Mouse (Mus musculus) forebrain, embryonic 14.5 days (tissue): ENCODE measurements around the gene Gsc. TPM values are rescaled to one million over a fixed set of nuclear protein-coding genes. Genes with fewer than 3 reads are reported as not detected.

Source experiments
- ATAC-seq: fragments of 200-750 bp; cut with Nextera tagmentation; 2 replicates; pipeline ENCODE4 v1.8.0; 2017; ENCODE audit warnings: mild to moderate bottlenecking, moderate library complexity
- DNase-seq: peaks from one replicate; pipeline ENCODE4 v3.0.0-alpha.2; 2015; ENCODE audit warnings: low spot score
- H3K27ac ChIP-seq: fragments of 300-500 bp; sonication (generic); 2 replicates; pipeline ENCODE4 v1.5.1; 2014; ENCODE audit warnings: low read depth, mild to moderate bottlenecking, control low read depth, low read length, moderate library complexity
- H3K27me3 ChIP-seq: fragments of 300-500 bp; sonication (generic); replicated peaks from 2 replicates; pipeline ENCODE4 v1.6.1; 2014; ENCODE audit warnings: low read length, control low read depth, mixed read lengths; ENCODE audit not compliant: control insufficient read depth, insufficient read depth
- H3K36me3 ChIP-seq: fragments of 300-500 bp; sonication (generic); 2 replicates; pipeline ENCODE4 v1.6.1; 2014; ENCODE audit warnings: low read length, control low read depth; ENCODE audit not compliant: control insufficient read depth, insufficient read depth
- H3K4me1 ChIP-seq: fragments of 300-500 bp; sonication (generic); 2 replicates; pipeline ENCODE4 v1.6.1; 2014; ENCODE audit warnings: antibody characterized with exemption, low read length, control low read depth; ENCODE audit not compliant: control insufficient read depth, insufficient read depth
- H3K4me2 ChIP-seq: fragments of 300-500 bp; sonication (generic); 2 replicates; pipeline ENCODE4 v1.6.1; 2014; ENCODE audit warnings: mild to moderate bottlenecking, control low read depth, low read length
- H3K4me3 ChIP-seq: fragments of 300-500 bp; sonication (generic); 2 replicates; pipeline ENCODE4 v1.5.1; 2014; ENCODE audit warnings: low read depth, low read length, control low read depth
- H3K9ac ChIP-seq: fragments of 300-500 bp; sonication (generic); 2 replicates; pipeline ENCODE4 v1.6.1; 2014; ENCODE audit warnings: mild to moderate bottlenecking, low read length, control low read depth, moderate library complexity
- H3K9me3 ChIP-seq: fragments of 300-500 bp; sonication (generic); replicated peaks from 2 replicates; pipeline ENCODE4 v1.6.1; 2016; ENCODE audit warnings: low read length, control low read depth, mixed read lengths; ENCODE audit not compliant: control insufficient read depth
- WGBS: fragments of 180-500 bp; shearing (Covaris S2); extraction: QIAGEN DNeasy Blood & Tissue Kit; methylation state at CpG from one replicate; pipeline ENCODE4 v1.1.7; 2014; 5-methylcytosine and 5-hydroxymethylcytosine counted together
- polyA plus RNA-seq: library from polyadenylated mRNA; unstranded; fragments of >200 nt; fragmentation: Nextera tagmentation; extraction: Ambion mirVana; gene quantifications from 2 replicates; pipeline ENCODE4 v1.2.1, GENCODE M21; 2014

Gsc gene
- polyA plus RNA-seq, 1 experiment from 2014 or later = 0.50 TPM

DNA sequence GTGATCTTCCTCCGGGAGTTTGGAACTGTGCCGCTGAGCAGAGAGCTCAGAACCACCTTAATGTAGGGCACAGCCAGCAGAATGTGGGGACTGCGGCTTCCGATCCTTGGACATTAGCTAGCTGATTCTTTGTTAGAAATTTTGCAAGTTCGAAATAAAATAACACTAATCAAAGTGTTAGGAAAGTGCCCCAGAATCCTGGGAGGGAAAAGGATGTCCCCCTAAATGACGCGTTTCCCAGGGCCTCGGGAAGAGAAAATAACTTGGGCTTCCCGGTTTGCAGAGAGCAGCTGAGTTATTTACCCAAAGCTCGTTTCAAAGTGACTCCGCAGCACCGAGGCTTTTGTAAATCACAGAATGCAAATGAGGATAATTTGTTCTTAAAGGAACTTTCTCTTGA, 3.9 kb upstream of the Gsc start:
- Histone ChIP-seq H3K9me3 (no peaks in the 10 kb centered on the region), H3K9ac (no peak overlapping the region), H3K27ac (no peak overlapping the region), H3K4me2 (no peak overlapping the region), H3K27me3 (peaks cover 63% of the 10 kb centered on the region), H3K4me1 (peaks cover 8% of the 10 kb centered on the region), H3K4me3 (no peak overlapping the region), H3K36me3 (no peaks in the 10 kb centered on the region)
- 1% methylated on average over 12 of the region's 12 CpGs for WGBS
- ATAC-seq (no peak), DNase-seq (peak; percentile 17)

DNA sequence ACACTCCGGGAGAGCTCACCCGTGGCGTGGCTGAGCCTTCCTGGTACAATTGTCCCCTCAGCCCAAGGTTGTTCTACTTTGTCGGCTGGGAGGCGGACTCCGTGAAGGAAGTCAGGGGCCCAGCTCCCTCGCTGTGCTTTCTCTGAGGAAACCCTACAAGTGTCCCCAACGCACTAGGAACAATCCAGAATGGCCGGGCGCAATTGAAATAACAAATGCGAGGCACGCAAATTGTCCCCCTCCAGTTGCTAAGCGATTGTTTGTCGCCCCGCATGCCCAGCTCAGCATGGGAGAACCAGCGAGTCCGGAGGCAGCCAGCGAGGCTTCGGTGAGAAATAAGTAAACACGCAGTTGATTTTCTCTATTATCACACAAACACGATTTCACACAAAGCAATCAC, 2.8 kb upstream of the Gsc start:
- H3K9ac ChIP-seq = no peak overlapping the region
- peak; percentile 33 for DNase-seq
- H3K27me3 ChIP-seq = peaks cover 69% of the 10 kb centered on the region
- WGBS = under 1% methylated on average over 21 of the region's 21 CpGs
- no peaks in the 10 kb centered on the region for H3K9me3 ChIP-seq
- ATAC-seq = no peak
- peaks cover 12% of the 10 kb centered on the region for H3K4me1 ChIP-seq
- no peak overlapping the region for H3K4me3 ChIP-seq
- no peaks in the 10 kb centered on the region for H3K36me3 ChIP-seq
- no peak overlapping the region for H3K27ac ChIP-seq
- H3K4me2 ChIP-seq = no peak overlapping the region

DNA sequence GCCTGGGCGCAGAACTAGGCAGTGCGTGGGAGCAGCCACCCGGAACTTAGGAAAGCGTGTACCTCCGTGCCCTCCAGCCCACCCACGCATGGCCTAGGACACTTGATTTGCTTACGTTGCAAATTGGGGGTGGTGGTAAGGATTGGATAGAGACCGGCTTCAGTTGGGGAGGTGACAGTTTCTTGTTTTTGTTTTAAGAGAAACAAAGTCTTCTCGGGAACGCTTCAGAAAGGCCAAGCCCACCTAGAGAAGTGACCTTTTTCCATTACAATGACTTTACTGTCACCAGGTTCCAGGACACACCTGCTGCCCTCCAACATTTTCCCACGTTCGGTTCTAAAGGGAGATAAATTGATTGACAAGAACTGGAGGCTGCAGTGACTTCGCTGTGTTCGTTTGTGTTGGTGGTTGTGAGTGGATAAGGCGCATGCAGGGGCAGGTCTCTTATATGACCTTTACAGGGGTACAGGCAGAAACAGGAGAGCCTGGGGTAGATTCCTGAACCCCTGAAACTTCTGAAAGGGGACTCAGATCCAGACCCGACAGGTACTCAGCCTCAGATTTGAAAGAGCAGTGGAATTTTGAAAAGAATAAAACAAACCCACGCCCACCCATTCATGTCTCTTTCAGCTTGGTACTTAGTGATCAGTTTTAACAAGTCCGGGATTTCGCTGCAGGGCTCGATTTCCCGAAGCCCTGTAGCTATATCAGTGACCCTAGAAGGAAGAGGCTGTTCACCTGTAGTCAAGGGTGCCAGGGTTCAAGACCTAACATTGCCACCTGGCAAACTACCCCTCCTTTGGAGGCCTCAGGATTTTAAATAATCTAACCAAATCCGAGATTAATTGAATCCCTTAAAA, 2.0 kb upstream of the Gsc start:
- no peaks in the 10 kb centered on the region for H3K36me3 ChIP-seq
- H3K4me2 ChIP-seq = no peak overlapping the region
- H3K27me3 ChIP-seq = peaks cover 73% of the 10 kb centered on the region
- no peaks in the 10 kb centered on the region for H3K9me3 ChIP-seq
- peaks cover 12% of the 10 kb centered on the region for H3K4me1 ChIP-seq
- DNase-seq (no peak), ATAC-seq (no peak)
- H3K27ac ChIP-seq = no peak overlapping the region
- WGBS = under 1% methylated on average over 22 of the region's 22 CpGs
- H3K9ac ChIP-seq = no peak overlapping the region
- no peak overlapping the region for H3K4me3 ChIP-seq

DNA sequence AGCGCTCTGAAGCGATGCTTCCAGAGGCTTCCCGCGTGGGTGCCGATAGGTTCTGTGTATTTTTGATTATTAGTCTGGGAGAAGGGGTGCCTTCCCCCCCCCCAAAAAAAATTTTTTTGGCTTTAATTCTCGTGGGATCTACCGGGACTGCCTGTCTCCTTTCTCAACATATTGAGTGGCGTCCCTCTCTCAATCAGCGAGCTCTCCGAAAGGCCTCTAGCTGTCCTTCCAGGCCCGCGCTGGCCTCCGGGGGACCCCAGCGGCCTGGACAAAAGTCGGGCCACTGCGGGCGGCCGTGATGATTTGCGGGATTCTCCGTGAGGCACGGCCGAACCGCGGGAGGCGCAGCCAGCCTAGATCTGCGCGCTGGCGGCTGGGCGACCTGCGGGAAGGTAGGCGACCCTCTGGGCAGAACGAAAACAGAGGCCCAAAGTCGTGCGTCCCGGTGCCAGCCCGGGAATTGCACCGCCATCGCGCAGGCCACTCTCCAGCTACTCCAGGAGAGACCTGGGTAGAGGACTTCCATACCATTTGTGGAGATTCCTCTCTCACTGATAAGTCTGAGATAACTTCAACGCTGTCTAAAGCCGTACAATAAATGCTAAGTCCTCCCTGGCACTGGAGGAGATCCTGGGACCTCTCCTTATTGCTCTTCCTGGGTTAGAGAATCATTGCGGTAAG, 1.2 kb upstream of the Gsc start:
- H3K27me3 ChIP-seq = peaks cover 72% of the 10 kb centered on the region
- ATAC-seq (no peak), DNase-seq (peak; percentile 13)

DNA sequence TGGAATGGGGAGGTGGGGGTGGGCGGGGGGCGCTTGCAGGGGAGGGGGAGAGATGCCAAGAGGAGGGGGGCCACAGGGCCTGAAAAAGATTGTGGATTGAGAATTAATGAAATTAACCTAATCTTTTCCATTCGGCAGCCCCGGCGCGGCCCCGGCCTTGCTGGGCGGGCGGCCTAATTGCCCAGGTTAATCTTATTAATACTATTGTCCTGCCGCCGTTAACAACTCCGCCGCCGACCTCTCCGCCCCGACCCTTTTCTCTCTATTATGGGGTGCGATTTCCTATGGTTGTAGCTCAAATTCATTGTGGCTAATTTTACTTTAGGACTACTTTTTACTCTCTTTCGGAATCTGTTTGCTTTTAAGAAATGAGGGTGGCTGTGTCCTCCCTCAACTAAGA, 362 bp upstream of the Gsc start:
- Histone ChIP-seq H3K4me2 (peak overlapping the region; percentile 72), H3K27ac (no peak overlapping the region), H3K9ac (no peak overlapping the region), H3K4me3 (peak overlapping the region; percentile 43), H3K27me3 (peaks cover 75% of the 10 kb centered on the region), H3K36me3 (no peaks in the 10 kb centered on the region), H3K9me3 (no peaks in the 10 kb centered on the region), H3K4me1 (peaks cover 12% of the 10 kb centered on the region)
- ATAC-seq (no peak), DNase-seq (no peak)
- WGBS = under 1% methylated on average over 17 of the region's 18 CpGs

More for the DNA sequence above, 1.2 kb upstream of the Gsc start:
- Histone ChIP-seq H3K9ac (no peak overlapping the region), H3K4me3 (no peak overlapping the region), H3K9me3 (no peaks in the 10 kb centered on the region), H3K27ac (no peak overlapping the region), H3K36me3 (no peaks in the 10 kb centered on the region), H3K4me1 (peaks cover 12% of the 10 kb centered on the region), H3K4me2 (no peak overlapping the region)
- WGBS = under 1% methylated on average over 42 of the region's 42 CpGs

DNA sequence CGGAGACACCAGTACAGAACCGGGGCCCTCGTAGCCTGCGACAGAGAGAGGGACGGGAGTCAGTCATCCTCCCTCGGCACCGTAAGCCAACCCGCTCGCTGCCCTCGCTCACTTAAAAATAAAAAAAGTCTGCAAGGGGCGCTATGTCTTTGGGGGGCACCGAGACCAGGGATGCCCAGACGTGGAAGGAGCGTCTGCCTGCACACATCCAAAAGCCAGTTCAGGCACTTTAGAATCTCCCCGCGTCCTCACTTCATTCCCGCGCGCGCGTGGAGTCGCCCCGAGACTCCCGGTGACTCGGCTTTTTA, 958 bp downstream of the Gsc start:
- H3K4me2 ChIP-seq = peak overlapping the region; percentile 72
- ATAC-seq = no peak
- peaks cover 12% of the 10 kb centered on the region for H3K4me1 ChIP-seq
- no peaks in the 10 kb centered on the region for H3K36me3 ChIP-seq
- DNase-seq = no peak
- no peak overlapping the region for H3K27ac ChIP-seq
- WGBS = under 1% methylated on average over 25 of the region's 25 CpGs
- H3K27me3 ChIP-seq = peaks cover 76% of the 10 kb centered on the region
- H3K9me3 ChIP-seq = no peaks in the 10 kb centered on the region
- H3K4me3 ChIP-seq = peak overlapping the region; percentile 43; the same call in 1 of the 2 replicates
- no peak overlapping the region for H3K9ac ChIP-seq

DNA sequence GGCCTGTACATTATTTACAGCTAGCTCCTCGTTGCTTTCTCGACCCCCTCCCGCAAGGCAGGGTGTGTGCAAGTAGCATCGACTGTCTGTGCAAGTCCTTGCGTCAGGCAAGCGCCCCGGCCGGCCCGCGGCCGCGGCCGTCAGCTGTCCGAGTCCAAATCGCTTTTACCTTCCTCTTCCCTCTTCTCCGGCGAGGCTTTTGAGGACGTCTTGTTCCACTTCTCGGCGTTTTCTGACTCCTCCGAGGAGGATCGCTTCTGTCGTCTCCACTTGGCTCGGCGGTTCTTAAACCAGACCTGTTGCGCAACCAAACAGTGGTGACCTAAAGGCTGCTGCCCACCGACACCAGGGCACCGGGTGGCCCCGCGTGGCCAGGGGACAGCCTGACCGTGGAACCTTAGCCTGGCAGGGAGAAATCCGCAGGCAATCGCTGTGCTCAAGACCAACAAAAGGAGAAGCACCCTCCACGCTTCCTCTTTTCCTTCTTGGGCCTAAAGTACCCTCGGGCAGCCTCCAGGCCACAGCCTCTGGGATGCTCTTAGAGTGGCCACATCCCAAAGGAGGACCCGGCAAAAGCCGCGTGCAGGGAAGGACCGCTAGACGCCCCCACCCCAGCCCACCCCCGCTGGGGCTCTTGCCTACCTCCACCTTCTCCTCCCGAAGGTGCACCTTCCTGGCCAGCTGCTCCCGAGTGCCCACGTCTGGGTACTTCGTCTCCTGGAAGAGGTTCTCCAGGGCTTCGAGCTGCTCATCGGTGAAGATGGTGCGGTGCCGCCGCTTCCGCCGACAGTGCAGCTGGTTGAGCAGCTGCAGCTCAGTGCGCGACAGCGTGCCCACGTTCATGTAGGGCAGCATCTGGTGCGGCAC, 1.5 kb downstream of the Gsc start:
- Histone ChIP-seq H3K27ac (no peak overlapping the region), H3K36me3 (no peaks in the 10 kb centered on the region), H3K9me3 (no peaks in the 10 kb centered on the region), H3K27me3 (peaks cover 76% of the 10 kb centered on the region), H3K9ac (no peak overlapping the region), H3K4me1 (peaks cover 12% of the 10 kb centered on the region), H3K4me3 (peak overlapping the region; percentile 43; the same call in 1 of the 2 replicates), H3K4me2 (peak overlapping the region; percentile 72; the same call in 1 of the 2 replicates)
- WGBS = 1% methylated on average over 57 of the region's 57 CpGs
- DNase-seq = peak; percentile 52
- ATAC-seq = peak; percentile 27; the same call in 1 of the 2 replicates

DNA sequence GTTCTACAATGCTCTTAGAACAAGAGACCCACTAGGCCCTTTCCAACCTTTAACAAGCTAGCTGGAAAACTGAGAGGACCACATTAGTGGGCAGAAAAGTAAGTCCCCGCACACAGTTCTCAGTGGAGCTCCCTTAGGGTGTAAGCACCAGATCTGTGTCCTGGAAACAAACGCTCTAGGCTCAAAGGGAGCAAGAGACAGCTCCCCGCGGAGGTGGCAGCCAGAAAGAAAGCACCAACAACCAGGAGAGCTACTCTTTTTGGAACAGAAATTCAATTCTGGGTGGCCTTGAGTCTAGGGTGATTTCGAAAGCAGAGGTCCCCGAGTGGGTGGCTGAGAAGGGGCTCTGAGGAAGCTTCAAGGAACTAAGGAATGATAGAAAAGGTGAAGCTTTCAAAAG, 2.5 kb downstream of the Gsc start:
- Histone ChIP-seq H3K36me3 (no peaks in the 10 kb centered on the region), H3K9me3 (no peaks in the 10 kb centered on the region), H3K27me3 (peaks cover 69% of the 10 kb centered on the region), H3K4me2 (no peak overlapping the region), H3K4me3 (no peak overlapping the region), H3K4me1 (peaks cover 12% of the 10 kb centered on the region), H3K27ac (no peak overlapping the region), H3K9ac (no peak overlapping the region)
- 2% methylated on average over 6 of the region's 6 CpGs for WGBS
- DNase-seq (no peak), ATAC-seq (no peak)
